Mouse (Mus musculus): ENCODE data around the gene Ctsd. TPM values are rescaled to one million over a fixed set of nuclear protein-coding genes. Genes with fewer than 3 reads are reported as not detected.
"Not testable (repeated sequence)": the region's sequence is repeated elsewhere in the genome, so short reads cannot be mapped to it uniquely, and the experiment has no call there.

Ctsd gene
- polyA plus RNA-seq, 1 experiment, result 384 TPM

GRCm38 (mm10) chr7:142408686-142409085 lies 20.8 kb upstream of the Ctsd start:
- Histone ChIP-seq H3K36me3 (ENCODE audit: control insufficient read depth, insufficient read depth) (no peaks in the 10 kb centered on the region), H3K27me3 (ENCODE audit: control insufficient read depth, insufficient read depth, insufficient read length) (no peaks in the 10 kb centered on the region), H3ac (ENCODE audit: control insufficient read depth, insufficient read length, low read depth) (no peak overlapping the region), H3K79me2 (ENCODE audit: control insufficient read depth, insufficient read depth) (no peaks in the 10 kb centered on the region), H3K79me3 (ENCODE audit: low read depth) (no peaks in the 10 kb centered on the region), H3K4me3 (ENCODE audit: insufficient read depth, poor library complexity, severe bottlenecking) (no peak overlapping the region)
- TF ChIP-seq MAX (IDR thresholded peaks at IDR 0.05), result no peak
- TF ChIP-seq MYOG (IDR thresholded peaks at IDR 0.05; ENCODE audit: control insufficient read depth, extremely low read depth, insufficient read length), result no peak
- no peak for TF ChIP-seq USF1 (IDR thresholded peaks at IDR 0.05; ENCODE audit: low read depth)

DNA sequence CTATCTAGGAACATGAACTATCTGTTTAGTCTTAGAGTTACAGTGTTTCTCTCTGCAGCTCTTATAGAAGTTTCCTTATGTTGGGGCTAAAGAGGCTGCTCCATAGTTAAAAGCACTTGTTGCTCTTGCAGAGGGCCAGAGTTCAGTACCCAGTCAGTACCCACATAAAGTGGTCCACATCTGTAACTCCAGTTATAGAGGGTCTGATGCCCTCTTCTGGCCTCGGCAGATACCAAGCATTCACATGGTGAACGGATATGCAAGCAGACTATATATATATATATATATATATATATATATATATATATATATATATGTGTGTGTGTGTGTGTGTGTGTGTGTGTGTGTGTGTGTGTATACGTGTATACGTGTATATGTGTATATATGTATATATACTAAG lies 20.1 kb upstream of the Ctsd start:
- Histone ChIP-seq H3K4me3 (ENCODE audit: insufficient read depth, poor library complexity, severe bottlenecking) (no peak overlapping the region), H3K79me3 (ENCODE audit: low read depth) (no peaks in the 10 kb centered on the region)

GRCm38 (mm10) chr7:142405134-142405533 lies 17.3 kb upstream of the Ctsd start:
- not testable (repeated sequence) for H3K79me3 ChIP-seq (ENCODE audit: low read depth); H3ac ChIP-seq (ENCODE audit: control insufficient read depth, insufficient read length, low read depth); H3K79me2 ChIP-seq (ENCODE audit: control insufficient read depth, insufficient read depth); H3K4me3 ChIP-seq (ENCODE audit: insufficient read depth, poor library complexity, severe bottlenecking); H3K27me3 ChIP-seq (ENCODE audit: control insufficient read depth, insufficient read depth, insufficient read length); H3K36me3 ChIP-seq (ENCODE audit: control insufficient read depth, insufficient read depth)

More for the DNA sequence above, 20.1 kb upstream of the Ctsd start:
- Histone ChIP-seq H3K36me3 (ENCODE audit: control insufficient read depth, insufficient read depth) (no peaks in the 10 kb centered on the region), H3K79me2 (ENCODE audit: control insufficient read depth, insufficient read depth) (no peaks in the 10 kb centered on the region), H3ac (ENCODE audit: control insufficient read depth, insufficient read length, low read depth) (no peak overlapping the region), H3K27me3 (ENCODE audit: control insufficient read depth, insufficient read depth, insufficient read length) (no peaks in the 10 kb centered on the region)
- no peak for TF ChIP-seq CTCF (IDR thresholded peaks at IDR 0.05; ENCODE audit: control insufficient read depth, insufficient read depth, insufficient read length)
- no peak for TF ChIP-seq CEBPB (IDR thresholded peaks at IDR 0.05; ENCODE audit: low read depth)
- TF ChIP-seq MYOG (IDR thresholded peaks at IDR 0.05; ENCODE audit: control insufficient read depth, extremely low read depth, insufficient read length), result no peak
- no peak for TF ChIP-seq FOSL1 (IDR thresholded peaks at IDR 0.05; ENCODE audit: insufficient read depth, low read length, poor library complexity, severe bottlenecking)
- TF ChIP-seq MYOD1 (IDR thresholded peaks at IDR 0.05; ENCODE audit: control insufficient read depth, insufficient read length, low read depth), result no peak
- TF ChIP-seq USF1 (IDR thresholded peaks at IDR 0.05; ENCODE audit: low read depth), result no peak
- TF ChIP-seq MAX (IDR thresholded peaks at IDR 0.05), result no peak

DNA sequence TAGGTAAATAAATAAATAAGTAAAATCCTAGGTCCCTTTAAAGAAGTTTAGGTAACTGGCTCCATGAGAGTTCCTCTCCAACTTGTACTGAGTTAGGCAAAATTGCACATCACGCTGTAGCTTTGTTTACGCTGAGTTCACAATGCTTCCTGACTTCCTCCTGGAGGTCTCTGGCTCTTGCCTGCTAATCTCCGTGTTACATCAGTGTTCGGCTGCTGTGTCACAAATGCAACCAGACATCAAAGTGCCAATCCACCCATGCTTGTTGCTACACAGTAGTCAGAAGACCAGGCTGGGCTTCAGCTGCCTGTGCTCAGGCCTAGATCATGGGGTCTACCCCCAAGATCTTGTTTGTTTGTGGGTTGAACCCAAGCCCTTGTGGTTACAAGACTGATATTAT lies 15.8 kb upstream of the Ctsd start:
- Histone ChIP-seq H3ac (ENCODE audit: control insufficient read depth, insufficient read length, low read depth) (no peak overlapping the region), H3K36me3 (ENCODE audit: control insufficient read depth, insufficient read depth) (no peaks in the 10 kb centered on the region), H3K4me3 (ENCODE audit: insufficient read depth, poor library complexity, severe bottlenecking) (no peak overlapping the region), H3K27me3 (ENCODE audit: control insufficient read depth, insufficient read depth, insufficient read length) (no peaks in the 10 kb centered on the region), H3K79me3 (ENCODE audit: low read depth) (no peaks in the 10 kb centered on the region), H3K79me2 (ENCODE audit: control insufficient read depth, insufficient read depth) (no peaks in the 10 kb centered on the region)
- TF ChIP-seq CTCF (IDR thresholded peaks at IDR 0.05; ENCODE audit: control insufficient read depth, insufficient read depth, insufficient read length) (no peak), USF1 (IDR thresholded peaks at IDR 0.05; ENCODE audit: low read depth) (no peak), MYOD1 (IDR thresholded peaks at IDR 0.05; ENCODE audit: control insufficient read depth, insufficient read length, low read depth) (no peak), MAX (IDR thresholded peaks at IDR 0.05) (no peak), MYOG (IDR thresholded peaks at IDR 0.05; ENCODE audit: control insufficient read depth, extremely low read depth, insufficient read length) (no peak)

DNA sequence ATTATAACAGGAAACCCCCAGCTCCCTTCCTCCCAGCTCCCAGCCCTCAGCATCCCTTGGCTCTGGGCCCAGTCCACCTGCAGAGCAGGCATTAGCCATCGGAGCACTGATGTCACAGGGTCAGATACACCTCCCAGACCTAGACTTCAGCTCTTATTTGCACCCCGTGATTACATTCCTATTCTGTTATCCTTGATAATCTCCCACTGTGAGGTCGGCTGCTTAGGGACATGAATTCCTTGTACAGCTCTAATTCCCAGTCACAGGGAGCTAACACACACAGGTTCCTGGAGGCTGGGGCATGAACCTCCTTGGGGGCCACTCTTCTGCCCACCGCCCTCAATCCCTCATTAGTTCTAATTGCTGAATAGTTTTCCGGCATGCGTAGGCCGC lies 12.9 kb upstream of the Ctsd start:
- Histone ChIP-seq H3K4me3 (ENCODE audit: insufficient read depth, poor library complexity, severe bottlenecking) (no peak overlapping the region), H3K27me3 (ENCODE audit: control insufficient read depth, insufficient read depth, insufficient read length) (no peaks in the 10 kb centered on the region), H3K79me2 (ENCODE audit: control insufficient read depth, insufficient read depth) (no peaks in the 10 kb centered on the region), H3ac (ENCODE audit: control insufficient read depth, insufficient read length, low read depth) (no peak overlapping the region), H3K36me3 (ENCODE audit: control insufficient read depth, insufficient read depth) (no peaks in the 10 kb centered on the region), H3K79me3 (ENCODE audit: low read depth) (no peaks in the 10 kb centered on the region)
- TF ChIP-seq USF1 (IDR thresholded peaks at IDR 0.05; ENCODE audit: low read depth) (no peak), CTCF (IDR thresholded peaks at IDR 0.05; ENCODE audit: control insufficient read depth, insufficient read depth, insufficient read length) (no peak), MYOG (IDR thresholded peaks at IDR 0.05; ENCODE audit: control insufficient read depth, extremely low read depth, insufficient read length) (no peak), MYOD1 (IDR thresholded peaks at IDR 0.05; ENCODE audit: control insufficient read depth, insufficient read length, low read depth) (no peak), MAX (IDR thresholded peaks at IDR 0.05) (no peak), CEBPB (IDR thresholded peaks at IDR 0.05; ENCODE audit: low read depth) (no peak), FOSL1 (IDR thresholded peaks at IDR 0.05; ENCODE audit: insufficient read depth, low read length, poor library complexity, severe bottlenecking) (no peak)

DNA sequence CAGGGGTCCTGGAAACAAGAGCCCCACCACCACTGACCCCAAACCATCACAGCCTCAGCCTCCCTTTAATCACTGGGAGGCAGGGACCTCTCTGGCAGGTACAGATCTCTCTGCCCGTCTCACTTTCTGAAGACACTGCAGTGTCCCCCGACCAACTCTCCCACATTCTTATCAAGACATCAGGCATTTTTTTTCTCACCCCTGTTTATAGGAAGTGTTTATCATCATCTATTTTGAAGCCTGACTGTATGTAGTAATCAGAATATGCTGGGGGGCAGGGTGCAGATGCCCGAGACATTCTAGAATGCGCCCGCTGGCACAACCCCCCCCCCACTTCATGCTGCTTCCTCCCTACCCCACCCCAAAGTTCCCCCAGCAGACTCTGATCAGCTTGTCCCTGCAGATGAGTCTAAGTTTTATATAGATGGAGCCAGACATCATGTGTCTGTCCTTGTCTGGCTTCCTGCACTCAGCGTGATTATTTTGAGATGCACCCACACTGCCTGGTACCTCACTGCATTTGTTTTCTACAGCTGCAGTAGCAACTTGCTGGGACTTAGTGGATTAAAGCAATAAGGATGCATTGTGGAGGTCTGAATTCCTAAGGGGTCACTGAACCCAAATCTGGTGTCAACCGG lies 12.4 kb upstream of the Ctsd start:
- no peak overlapping the region for H3ac ChIP-seq (ENCODE audit: control insufficient read depth, insufficient read length, low read depth)
- no peak overlapping the region for H3K4me3 ChIP-seq (ENCODE audit: insufficient read depth, poor library complexity, severe bottlenecking)
- no peak for TF ChIP-seq CEBPB (IDR thresholded peaks at IDR 0.05; ENCODE audit: low read depth)
- no peak for TF ChIP-seq CTCF (IDR thresholded peaks at IDR 0.05; ENCODE audit: control insufficient read depth, insufficient read depth, insufficient read length)
- no peak for TF ChIP-seq USF1 (IDR thresholded peaks at IDR 0.05; ENCODE audit: low read depth)
- TF ChIP-seq FOSL1 (IDR thresholded peaks at IDR 0.05; ENCODE audit: insufficient read depth, low read length, poor library complexity, severe bottlenecking), result no peak
- TF ChIP-seq MYOG (IDR thresholded peaks at IDR 0.05; ENCODE audit: control insufficient read depth, extremely low read depth, insufficient read length), result no peak
- no peak for TF ChIP-seq MYOD1 (IDR thresholded peaks at IDR 0.05; ENCODE audit: control insufficient read depth, insufficient read length, low read depth)
- no peak for TF ChIP-seq MAX (IDR thresholded peaks at IDR 0.05)
- H3K79me3 ChIP-seq (ENCODE audit: low read depth), result no peaks in the 10 kb centered on the region
- no peaks in the 10 kb centered on the region for H3K27me3 ChIP-seq (ENCODE audit: control insufficient read depth, insufficient read depth, insufficient read length)
- H3K36me3 ChIP-seq (ENCODE audit: control insufficient read depth, insufficient read depth), result no peaks in the 10 kb centered on the region
- no peaks in the 10 kb centered on the region for H3K79me2 ChIP-seq (ENCODE audit: control insufficient read depth, insufficient read depth)
